Mouse (Mus musculus) stomach, embryonic 14.5 days (tissue): ENCODE data around the gene 1700023F06Rik. TPM values are rescaled to one million over a fixed set of nuclear protein-coding genes. Genes with fewer than 3 reads are reported as not detected.

Source experiments
- ATAC-seq: fragments of 200-750 bp; cut with Nextera tagmentation; 2 replicates; pipeline ENCODE4 v1.8.0; 2017; ENCODE audit warnings: low read depth, moderate TSS enrichment; ENCODE audit not compliant: insufficient number of reproducible peaks, insufficient read depth, low FRiP score
- H3K27ac ChIP-seq: fragments of 300-500 bp; sonication (generic); 2 replicates; pipeline ENCODE4 v1.5.1; 2014; ENCODE audit warnings: mild to moderate bottlenecking, low read length, moderate library complexity, mixed read lengths
- H3K27me3 ChIP-seq: fragments of 300-500 bp; sonication (generic); 2 replicates; pipeline ENCODE4 v1.6.1; 2014; ENCODE audit warnings: low read length, control low read depth, mixed read lengths; ENCODE audit not compliant: control insufficient read depth, insufficient read depth
- H3K36me3 ChIP-seq: fragments of 300-500 bp; sonication (generic); 2 replicates; pipeline ENCODE4 v1.6.1; 2014; ENCODE audit warnings: mild to moderate bottlenecking, control low read depth, low read length, moderate library complexity, mixed read lengths; ENCODE audit not compliant: control insufficient read depth, insufficient read depth
- H3K4me1 ChIP-seq: fragments of 300-500 bp; sonication (generic); 2 replicates; pipeline ENCODE4 v1.6.1; 2014; ENCODE audit warnings: low read length, control low read depth, mixed read lengths; ENCODE audit not compliant: control insufficient read depth, insufficient read depth
- H3K4me2 ChIP-seq: fragments of 300-500 bp; sonication (generic); replicated peaks from 2 replicates; pipeline ENCODE4 v1.6.1; 2014; ENCODE audit warnings: low read depth, low read length, control low read depth
- H3K4me3 ChIP-seq: fragments of 300-500 bp; sonication (generic); 2 replicates; pipeline ENCODE4 v1.5.1; 2014; ENCODE audit warnings: low read depth, low read length, control low read depth
- H3K9ac ChIP-seq: fragments of 300-500 bp; sonication (generic); replicated peaks from 2 replicates; pipeline ENCODE4 v1.6.1; 2014; ENCODE audit warnings: low read depth, mild to moderate bottlenecking, control low read depth, low read length, moderate library complexity, mixed read lengths
- H3K9me3 ChIP-seq: fragments of 300-500 bp; sonication (generic); 2 replicates; pipeline ENCODE4 v1.6.1; 2016; ENCODE audit warnings: low read depth, low read length, control low read depth; ENCODE audit not compliant: control insufficient read depth
- WGBS: fragments of 180-500 bp; shearing (Covaris S2); extraction: QIAGEN DNeasy Blood & Tissue Kit; methylation state at CpG from one replicate; pipeline ENCODE4 v1.1.7; 2014; 5-methylcytosine and 5-hydroxymethylcytosine counted together
- polyA plus RNA-seq: library from polyadenylated mRNA; unstranded; fragments of >200 nt; fragmentation: Nextera tagmentation; extraction: Ambion mirVana; gene quantifications from 2 replicates; pipeline ENCODE4 v1.2.1, GENCODE M21; 2014

The 1700023F06Rik gene
- polyA plus RNA-seq, 1 experiment from 2014 or later, result 1.5 TPM

DNA sequence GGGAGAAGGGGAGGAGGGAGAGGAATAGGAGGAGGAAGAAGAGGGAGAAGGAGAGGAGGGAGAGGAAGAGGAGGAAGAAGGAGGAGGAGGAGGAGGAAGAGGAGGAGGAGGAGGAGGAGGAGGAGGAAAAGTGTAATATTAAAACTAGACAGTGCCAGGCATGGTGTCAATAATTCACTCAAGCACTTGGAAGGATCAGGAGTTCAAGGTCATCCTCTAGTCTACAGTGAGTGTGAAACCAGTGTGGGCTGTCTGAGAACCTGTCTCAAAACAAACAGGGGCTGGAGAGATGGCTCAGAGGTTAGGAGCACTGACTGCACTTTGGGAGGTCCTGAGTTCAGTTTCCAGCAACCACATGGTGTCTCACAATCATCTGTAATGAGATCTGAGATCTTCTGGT is 6.0 kb downstream of the 1700023F06Rik start:
- no peak for ATAC-seq
- no peaks in the 10 kb centered on the region for H3K9me3 ChIP-seq

DNA sequence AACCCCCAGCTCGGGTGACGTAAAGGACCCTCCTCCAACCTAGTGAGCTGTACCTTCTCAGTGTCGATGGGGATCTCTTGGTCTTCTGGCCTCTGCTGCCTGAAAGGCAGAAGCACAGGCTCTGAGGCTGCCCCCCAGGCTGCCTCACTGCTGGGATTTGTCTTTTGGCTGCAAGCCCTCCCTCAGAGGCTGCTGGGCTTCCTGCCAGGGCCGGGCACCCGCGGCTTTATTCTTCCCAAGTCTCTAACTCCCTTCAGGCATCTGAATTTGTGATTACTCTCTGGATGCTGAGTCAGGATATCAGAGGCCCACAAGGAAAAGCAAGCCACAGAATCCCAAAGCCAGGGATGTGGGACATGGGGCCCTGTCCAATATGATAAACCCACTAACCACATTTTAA is 6.7 kb downstream of the 1700023F06Rik start:
- no peak overlapping the region for H3K27ac ChIP-seq
- H3K4me2 ChIP-seq, result no peak overlapping the region
- no peak overlapping the region for H3K4me3 ChIP-seq
- H3K36me3 ChIP-seq, result no peaks in the 10 kb centered on the region
- H3K9me3 ChIP-seq, result no peaks in the 10 kb centered on the region
- H3K4me1 ChIP-seq, result peaks cover 18% of the 10 kb centered on the region; the same call in 1 of the 2 replicates
- peaks cover 3% of the 10 kb centered on the region; the same call in 1 of the 2 replicates for H3K27me3 ChIP-seq
- no peak overlapping the region for H3K9ac ChIP-seq
- WGBS, result 28% methylated on average over 6 of the region's 6 CpGs
- ATAC-seq, result no peak; the same call in 1 of the 2 replicates

More for the DNA sequence above, 6.0 kb downstream of the 1700023F06Rik start:
- H3K27ac ChIP-seq, result no peak overlapping the region
- H3K4me3 ChIP-seq, result no peak overlapping the region
- H3K9ac ChIP-seq, result no peak overlapping the region
- H3K27me3 ChIP-seq, result peaks cover 3% of the 10 kb centered on the region; the same call in 1 of the 2 replicates
- H3K4me2 ChIP-seq, result no peak overlapping the region
- H3K36me3 ChIP-seq, result no peaks in the 10 kb centered on the region
- H3K4me1 ChIP-seq, result peaks cover 18% of the 10 kb centered on the region; the same call in 1 of the 2 replicates

DNA sequence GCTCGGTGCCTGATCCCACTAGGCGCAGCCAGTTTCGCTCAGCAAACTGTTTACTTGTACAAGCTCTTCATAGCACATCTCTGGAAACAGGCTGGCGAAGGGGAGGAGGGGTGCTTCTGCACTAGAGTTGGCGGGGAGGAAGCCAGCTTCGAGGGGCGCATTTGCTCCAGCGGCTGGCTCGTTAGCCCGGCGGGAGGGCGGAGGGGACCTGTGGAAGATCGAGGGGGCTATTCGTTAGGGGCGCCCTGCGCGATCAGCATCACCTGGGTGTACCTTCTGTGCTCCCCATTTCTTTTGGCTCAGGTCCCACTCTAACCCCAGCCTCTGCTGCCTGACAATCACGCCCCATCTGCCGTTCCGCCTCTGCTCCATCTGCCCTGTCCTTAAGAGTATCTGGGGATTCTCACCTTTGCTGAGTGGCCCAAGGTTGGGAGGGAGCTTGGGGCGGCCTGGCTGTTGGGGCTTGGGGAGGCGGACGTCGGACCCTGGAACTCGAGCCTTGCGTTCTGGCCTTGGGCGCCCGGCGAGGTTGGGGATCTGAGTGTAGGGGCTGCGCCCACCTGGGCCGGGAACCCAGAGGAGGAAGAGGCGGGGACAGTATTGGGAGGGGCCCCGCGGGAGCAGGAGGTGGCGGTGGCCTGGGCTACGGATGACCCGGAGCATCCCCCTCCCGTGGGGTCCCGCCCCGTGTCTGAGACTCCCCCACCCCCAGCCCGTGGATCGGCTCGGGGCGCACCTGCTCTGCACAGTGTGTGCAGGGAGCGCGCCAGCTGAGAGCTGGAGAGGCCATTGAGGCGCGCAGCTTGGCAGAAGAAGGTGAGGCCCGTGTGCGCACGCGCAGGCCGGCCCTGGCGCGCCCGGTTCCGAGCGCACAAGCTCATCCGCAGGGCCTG is 9.2 kb downstream of the 1700023F06Rik start:
- Histone ChIP-seq H3K9me3 (no peaks in the 10 kb centered on the region), H3K36me3 (no peaks in the 10 kb centered on the region), H3K27me3 (peaks cover 9% of the 10 kb centered on the region; the same call in 1 of the 2 replicates), H3K4me3 (peak overlapping the region; percentile 44), H3K4me1 (peaks cover 18% of the 10 kb centered on the region; the same call in 1 of the 2 replicates), H3K27ac (no peak overlapping the region), H3K4me2 (peak overlapping the region; percentile 90), H3K9ac (0 out of 2 replicates have a peak overlapping the region, but pooled peaks have one; percentile 33)
- WGBS, result 3% methylated on average over 59 of the region's 59 CpGs
- ATAC-seq, result peak; percentile 57; the same call in 1 of the 2 replicates

DNA sequence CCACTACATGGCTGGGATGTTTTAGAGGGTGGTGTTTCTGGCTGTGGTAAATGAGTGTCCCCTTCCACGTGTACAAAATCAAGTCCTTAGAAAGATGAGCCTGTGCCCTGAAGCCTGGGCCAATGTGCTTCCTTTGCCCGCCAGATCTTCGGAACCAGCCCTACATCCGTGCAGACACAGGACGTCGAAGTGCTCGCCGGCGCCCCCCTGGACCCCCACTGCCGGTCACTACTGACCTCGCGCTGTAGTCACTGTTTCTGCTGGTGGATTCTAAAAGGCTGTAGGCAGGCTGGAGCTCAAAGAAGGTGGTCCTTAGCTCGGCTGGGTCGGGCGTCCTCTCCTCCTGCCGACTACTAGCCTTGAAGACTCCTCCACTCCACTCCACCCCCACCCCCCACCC is 10.0 kb downstream of the 1700023F06Rik start:
- ATAC-seq, result no peak
- peaks cover 18% of the 10 kb centered on the region; the same call in 1 of the 2 replicates for H3K4me1 ChIP-seq
- H3K9ac ChIP-seq, result no peak overlapping the region
- WGBS, result 14% methylated on average over 16 of the region's 16 CpGs
- peak overlapping the region; percentile 90 for H3K4me2 ChIP-seq
- H3K4me3 ChIP-seq, result peak overlapping the region; percentile 44; the same call in 1 of the 2 replicates
- H3K9me3 ChIP-seq, result no peaks in the 10 kb centered on the region
- no peak overlapping the region for H3K27ac ChIP-seq
- no peaks in the 10 kb centered on the region for H3K36me3 ChIP-seq
- peaks cover 16% of the 10 kb centered on the region for H3K27me3 ChIP-seq

DNA sequence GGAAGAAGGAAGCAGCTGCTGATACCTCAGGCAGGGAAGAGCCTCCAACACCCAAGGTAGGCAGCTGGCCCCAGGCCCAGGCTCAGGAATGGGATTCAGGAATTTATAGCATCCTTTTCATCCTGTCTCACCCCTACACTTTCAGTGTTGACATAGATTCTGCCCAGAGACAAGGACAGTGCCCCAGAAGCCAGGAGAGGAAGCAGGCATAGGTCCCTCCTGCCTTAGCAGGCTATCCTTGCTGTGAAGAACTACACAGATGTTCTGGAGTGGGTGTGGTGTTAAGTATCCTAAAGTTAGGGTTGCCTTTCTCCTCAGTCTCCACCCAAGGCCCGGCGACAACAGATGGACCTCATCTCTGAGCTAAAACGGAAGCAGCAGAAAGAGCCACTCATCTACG is 11.0 kb downstream of the 1700023F06Rik start:
- H3K36me3 ChIP-seq, result no peaks in the 10 kb centered on the region
- no peak for ATAC-seq
- no peak overlapping the region for H3K4me2 ChIP-seq
- 72% methylated on average over 4 of the region's 4 CpGs for WGBS
- H3K27me3 ChIP-seq, result peaks cover 26% of the 10 kb centered on the region
- H3K9me3 ChIP-seq, result no peaks in the 10 kb centered on the region
- H3K4me1 ChIP-seq, result peaks cover 18% of the 10 kb centered on the region; the same call in 1 of the 2 replicates
- H3K9ac ChIP-seq, result no peak overlapping the region
- H3K27ac ChIP-seq, result no peak overlapping the region
- no peak overlapping the region for H3K4me3 ChIP-seq

DNA sequence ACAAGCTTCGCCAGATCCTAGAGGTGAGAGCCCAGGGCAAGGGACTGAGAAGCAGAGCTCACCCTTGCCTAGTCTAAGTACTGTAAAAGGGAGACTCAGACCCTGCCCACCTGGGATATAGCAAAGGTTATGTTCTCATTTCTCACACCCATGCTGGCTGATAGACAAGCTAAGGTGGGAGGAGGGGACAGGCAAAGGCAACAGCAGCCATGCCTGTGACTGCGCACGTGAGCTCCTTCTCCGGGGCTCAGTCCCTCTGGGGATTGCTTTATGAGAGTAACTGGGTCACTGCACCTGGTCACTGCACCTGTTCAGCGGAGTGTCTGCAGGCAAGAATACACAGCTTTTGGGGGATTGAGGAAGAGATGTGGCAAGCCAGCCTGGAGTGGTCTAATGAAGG is 12.7 kb downstream of the 1700023F06Rik start:
- Histone ChIP-seq H3K9ac (no peak overlapping the region), H3K27ac (no peak overlapping the region), H3K9me3 (no peaks in the 10 kb centered on the region), H3K4me1 (peaks cover 14% of the 10 kb centered on the region; the same call in 1 of the 2 replicates), H3K27me3 (peaks cover 37% of the 10 kb centered on the region), H3K36me3 (no peaks in the 10 kb centered on the region), H3K4me2 (no peak overlapping the region), H3K4me3 (no peak overlapping the region)
- 81% methylated on average over 5 of the region's 5 CpGs for WGBS
- no peak for ATAC-seq

DNA sequence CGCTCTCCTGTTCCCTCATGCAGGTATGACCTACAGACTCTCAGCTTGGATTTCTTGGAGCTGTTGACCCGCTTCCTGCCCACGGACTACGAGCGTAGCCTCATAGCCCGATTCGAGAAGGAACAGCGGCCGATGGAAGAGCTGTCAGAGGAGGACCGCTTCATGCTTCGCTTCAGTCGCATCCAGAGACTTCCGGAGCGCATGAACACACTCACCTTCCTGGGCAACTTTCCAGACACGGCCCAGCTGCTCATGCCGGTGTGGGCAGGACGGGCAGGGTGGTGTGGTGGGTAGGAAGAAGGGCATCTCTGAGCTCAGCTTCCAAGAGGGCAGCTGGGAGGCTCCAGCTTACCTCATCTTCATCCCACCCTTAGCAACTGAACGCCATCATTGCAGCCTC is 13.1 kb downstream of the 1700023F06Rik start:
- H3K9ac ChIP-seq, result no peak overlapping the region
- H3K36me3 ChIP-seq, result no peaks in the 10 kb centered on the region
- no peaks in the 10 kb centered on the region for H3K9me3 ChIP-seq
- peaks cover 37% of the 10 kb centered on the region for H3K27me3 ChIP-seq
- no peak for ATAC-seq
- WGBS, result 73% methylated on average over 18 of the region's 18 CpGs
- no peak overlapping the region for H3K27ac ChIP-seq
- no peak overlapping the region for H3K4me2 ChIP-seq
- H3K4me3 ChIP-seq, result no peak overlapping the region
- peaks cover 14% of the 10 kb centered on the region; the same call in 1 of the 2 replicates for H3K4me1 ChIP-seq

DNA sequence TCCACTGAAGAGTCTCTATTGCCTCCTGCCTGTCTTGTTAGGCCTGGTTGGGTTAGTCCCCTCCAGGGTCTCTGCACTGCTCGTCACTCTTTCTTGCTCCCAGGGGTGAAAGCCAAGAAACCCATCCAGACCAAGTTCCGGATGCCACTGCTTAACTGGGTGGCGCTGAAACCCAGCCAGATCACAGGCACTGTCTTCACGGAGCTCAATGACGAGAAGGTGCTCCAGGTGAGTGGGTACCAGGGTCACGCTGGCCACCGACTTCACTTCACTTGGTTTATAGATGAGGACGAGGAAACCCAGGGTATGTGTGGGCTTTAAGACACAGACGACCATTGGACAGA is 14.6 kb downstream of the 1700023F06Rik start:
- Histone ChIP-seq H3K9ac (no peak overlapping the region), H3K4me1 (peaks cover 4% of the 10 kb centered on the region; the same call in 1 of the 2 replicates), H3K27me3 (peaks cover 34% of the 10 kb centered on the region), H3K4me3 (no peak overlapping the region), H3K27ac (no peak overlapping the region), H3K36me3 (no peaks in the 10 kb centered on the region), H3K9me3 (no peaks in the 10 kb centered on the region), H3K4me2 (no peak overlapping the region)
- WGBS, result 36% methylated on average over 9 of the region's 9 CpGs
- no peak for ATAC-seq
